Mouse (Mus musculus): ENCODE measurements around the gene Nfkb2. TPM values are rescaled to one million over a fixed set of nuclear protein-coding genes. Genes with fewer than 3 reads are reported as not detected.
A peak's percentile ranks its signal among the peaks of the same experiment; 100 is the strongest.

The Nfkb2 gene
- total and polyA plus RNA-seq, 2 experiments from 2014 or later, result 1.3 to 2.2 TPM

DNA sequence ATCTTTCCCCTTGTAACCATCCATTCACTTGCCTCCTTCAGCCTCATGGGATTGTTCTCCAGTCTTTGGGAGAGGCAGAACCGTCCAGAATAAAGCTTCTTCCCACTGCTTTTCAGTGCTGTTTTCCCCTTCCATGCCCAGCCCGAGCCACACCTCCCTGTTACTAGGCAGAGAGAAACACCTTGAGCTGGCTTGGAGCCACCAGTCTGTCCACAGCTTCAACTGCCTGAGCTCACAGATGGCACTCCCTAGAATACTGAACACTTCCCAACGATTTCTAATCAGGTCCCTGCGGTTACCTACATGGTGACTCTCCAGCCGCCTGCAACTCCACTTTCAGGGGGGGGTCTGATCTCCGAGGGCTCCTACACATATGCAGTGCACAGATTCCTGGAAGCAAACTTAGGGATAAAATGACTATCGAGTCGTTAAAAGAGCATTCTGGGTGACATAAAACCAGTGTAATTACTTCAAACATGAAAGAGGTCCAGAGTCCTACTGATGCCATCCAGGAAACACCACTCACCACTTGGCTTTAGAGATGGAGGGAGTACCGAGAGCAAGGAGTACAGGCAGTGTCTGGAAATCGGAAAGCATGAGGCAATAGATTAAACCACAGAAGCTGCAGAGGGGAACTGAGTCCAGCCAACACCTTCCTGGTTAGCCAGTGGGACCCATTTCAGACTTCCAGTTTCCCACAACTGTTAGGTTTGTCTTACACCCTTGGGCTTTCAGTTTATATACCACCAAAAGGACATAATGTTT is 46.2 kb downstream of the Nfkb2 start, which contains the start of gene 2310034G01Rik:
Gene 2310034G01Rik (minus strand): TSS at position 135 of the 765 bp plus-strand sequence.
- H3K4me3 ChIP-seq (ENCODE audit: low read depth, low read length), result peak within 1 kb of the TSS; percentile 78
- H3K9me3 ChIP-seq (ENCODE audit: low read length), result no peaks in the 10 kb centered on the region
- 60% methylated on average over 10 of the region's 10 CpGs for WGBS
- H3K9ac ChIP-seq, result peak within 1 kb of the TSS; percentile 95
- H3K27ac ChIP-seq (ENCODE audit: low read depth, low read length), result peak within 1 kb of the TSS; percentile 94
- ATAC-seq, result no peak
- H3K4me2 ChIP-seq (ENCODE audit: low read depth), result peak within 1 kb of the TSS; percentile 95
- no peaks in the 10 kb centered on the region for H3K36me3 ChIP-seq (ENCODE audit: insufficient read depth)
- no peak for DNase-seq
- no peaks in the 10 kb centered on the region for H3K27me3 ChIP-seq (ENCODE audit: insufficient read depth, low read length)
- 0 out of 2 replicates have a peak, but pooled peaks cover 4% of the 10 kb centered on the region for H3K4me1 ChIP-seq (ENCODE audit: insufficient read depth)
- no peak for TF ChIP-seq CTCF (IDR thresholded peaks at IDR 0.05; ENCODE audit: low read depth)

DNA sequence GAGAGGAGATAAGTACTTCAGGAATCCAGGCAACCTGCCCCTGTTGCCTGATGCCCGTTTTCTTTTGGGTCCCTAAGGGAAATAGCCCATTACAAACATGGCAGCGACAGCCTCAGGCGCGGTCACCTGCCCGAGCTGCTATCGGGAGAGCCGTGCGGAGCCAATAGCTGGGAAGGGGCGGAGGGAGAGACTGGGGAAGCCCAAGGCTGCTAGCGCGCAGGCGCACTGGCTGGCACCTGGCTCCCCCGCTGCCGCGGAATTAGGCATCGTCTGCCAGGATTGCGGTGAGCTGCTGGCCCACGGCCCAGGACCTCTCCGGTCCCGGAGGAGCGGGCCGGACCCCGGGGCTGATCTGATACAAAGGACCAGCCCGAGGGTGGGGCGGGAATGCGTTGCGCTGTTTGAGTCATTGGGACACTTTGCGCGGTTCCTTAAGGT is 52.6 kb downstream of the Nfkb2 start:
- no peaks in the 10 kb centered on the region for H3K36me3 ChIP-seq (ENCODE audit: insufficient read depth)
- DNase-seq (peak; percentile 94), ATAC-seq (peak; percentile 99)
- peak overlapping the region; percentile 76 for H3K9ac ChIP-seq
- peak overlapping the region; percentile 59 for H3K4me3 ChIP-seq (ENCODE audit: low read depth, low read length)
- peak overlapping the region; percentile 81 for H3K4me2 ChIP-seq (ENCODE audit: low read depth)
- no peaks in the 10 kb centered on the region for H3K27me3 ChIP-seq (ENCODE audit: insufficient read depth, low read length)
- no peaks in the 10 kb centered on the region for H3K9me3 ChIP-seq (ENCODE audit: low read length)
- H3K27ac ChIP-seq (ENCODE audit: low read depth, low read length), result no peak overlapping the region
- whole genome bisulfite sequencing, result under 1% methylated on average over 29 of the region's 29 CpGs
- TF ChIP-seq CTCF (IDR thresholded peaks at IDR 0.05; ENCODE audit: low read depth), result no peak
- peaks cover 5% of the 10 kb centered on the region for H3K4me1 ChIP-seq (ENCODE audit: insufficient read depth)

DNA sequence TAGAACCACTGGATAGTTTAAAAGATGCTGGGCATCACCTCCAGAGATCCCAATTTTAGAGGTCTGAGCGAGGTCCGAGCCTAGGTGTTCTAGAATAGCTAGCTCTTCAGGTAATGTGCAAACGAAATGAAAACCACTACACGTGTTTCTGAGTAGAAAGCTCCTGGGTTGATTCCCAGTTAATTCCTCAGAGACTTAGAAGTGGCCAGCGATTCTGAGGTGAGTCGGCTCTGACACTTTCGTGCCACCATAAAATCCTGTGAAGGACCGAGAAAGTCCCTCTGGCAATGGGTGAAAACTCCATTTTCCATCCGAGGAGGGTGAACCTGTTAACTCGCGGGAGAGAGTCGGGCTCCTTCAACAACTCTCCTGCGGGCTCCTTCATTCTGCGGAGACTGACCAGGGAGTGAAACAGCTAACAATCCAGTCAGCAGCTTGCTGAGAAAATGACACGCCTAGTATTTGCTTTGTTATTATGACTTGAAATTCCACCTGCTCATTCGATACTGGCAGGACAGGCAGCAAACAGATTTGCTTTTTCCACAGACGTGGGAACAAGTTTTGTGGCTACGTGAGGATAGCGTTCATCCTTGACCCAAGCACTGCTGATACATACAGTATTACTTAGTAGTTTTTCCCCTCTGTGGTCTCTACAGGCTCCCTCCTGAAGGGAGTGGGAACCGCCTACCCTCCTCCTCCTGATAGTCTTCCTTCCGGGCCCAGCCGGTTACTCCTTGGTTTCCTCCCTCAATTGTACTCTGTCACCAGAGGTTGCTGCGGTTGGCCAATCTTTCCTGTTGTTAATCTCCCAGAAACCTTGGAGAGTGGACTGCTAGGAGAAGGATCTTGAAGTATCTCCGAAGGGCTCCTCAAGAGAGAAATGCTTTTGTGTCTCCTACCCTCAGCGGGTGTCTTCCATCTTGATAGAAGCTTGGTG is 53.5 kb downstream of the Nfkb2 start:
- WGBS, result 21% methylated on average over 25 of the region's 25 CpGs
- Histone ChIP-seq H3K9me3 (ENCODE audit: low read length) (no peaks in the 10 kb centered on the region), H3K4me1 (ENCODE audit: insufficient read depth) (peaks cover 5% of the 10 kb centered on the region), H3K4me2 (ENCODE audit: low read depth) (peak overlapping the region; percentile 81), H3K4me3 (ENCODE audit: low read depth, low read length) (peak overlapping the region; percentile 59), H3K27me3 (ENCODE audit: insufficient read depth, low read length) (no peaks in the 10 kb centered on the region), H3K36me3 (ENCODE audit: insufficient read depth) (no peaks in the 10 kb centered on the region), H3K27ac (ENCODE audit: low read depth, low read length) (no peak overlapping the region), H3K9ac (peak overlapping the region; percentile 76)
- DNase-seq (peak; percentile 17), ATAC-seq (no peak)
- no peak for TF ChIP-seq CTCF (IDR thresholded peaks at IDR 0.05; ENCODE audit: low read depth)

DNA sequence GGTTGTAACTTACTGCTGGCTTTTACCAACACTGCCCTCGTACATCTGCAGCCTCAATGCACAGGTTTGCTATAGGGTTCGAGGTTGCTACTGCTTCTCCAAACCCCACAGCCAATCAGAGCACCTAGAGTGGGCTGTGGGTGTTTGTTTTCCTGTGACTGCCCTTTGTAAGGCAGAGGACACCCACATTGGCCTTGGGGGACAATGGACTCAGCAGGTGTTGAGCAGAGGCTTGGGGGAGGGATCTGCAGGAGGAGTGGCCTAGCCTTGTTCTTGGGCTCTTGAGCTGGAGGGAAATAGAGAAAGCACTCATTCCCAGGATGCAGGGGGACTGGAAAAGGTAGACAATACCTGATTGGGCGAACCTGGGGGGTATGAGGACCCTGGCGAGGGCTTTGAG is 54.3 kb downstream of the Nfkb2 start:
- 63% methylated on average over 4 of the region's 4 CpGs for WGBS
- no peak overlapping the region for H3K4me3 ChIP-seq (ENCODE audit: low read depth, low read length)
- no peaks in the 10 kb centered on the region for H3K36me3 ChIP-seq (ENCODE audit: insufficient read depth)
- H3K9ac ChIP-seq, result no peak overlapping the region
- H3K4me1 ChIP-seq (ENCODE audit: insufficient read depth), result peaks cover 5% of the 10 kb centered on the region
- no peak for ATAC-seq
- no peaks in the 10 kb centered on the region for H3K27me3 ChIP-seq (ENCODE audit: insufficient read depth, low read length)
- DNase-seq, result no peak
- no peak for TF ChIP-seq CTCF (IDR thresholded peaks at IDR 0.05; ENCODE audit: low read depth)
- H3K27ac ChIP-seq (ENCODE audit: low read depth, low read length), result no peak overlapping the region
- no peaks in the 10 kb centered on the region for H3K9me3 ChIP-seq (ENCODE audit: low read length)
- H3K4me2 ChIP-seq (ENCODE audit: low read depth), result no peak overlapping the region

MicroRNA genes within 50 kb of the gene (microRNA counts, 519-probe panel; counts per million panel counts)
- not detected for microRNA mmu-miR-146b

Small RNA genes lying within 50 kb of the gene (microRNA-seq; reads per million reads assigned to microRNA genes)
- 4.1 to 8.5 reads per million in 2 experiments for gene Mir146b

Other genes starting within 250 kb of the Nfkb2 start
- gene Nolc1, start 228.5 kb upstream of the Nfkb2 start, total RNA-seq (2014; rRNA removed), result 38.0 and 51.6 TPM in 2 replicates
- gene Nolc1, start 228.5 kb upstream of the Nfkb2 start, polyA plus RNA-seq (2015; fragmentation: Nextera tagmentation; extraction: Ambion mirVana), result 49.7 and 67.3 TPM in 2 replicates
- gene Elovl3, start 172.4 kb upstream of the Nfkb2 start, total RNA-seq (2014; rRNA removed), result not detected in 2 replicates
- gene Elovl3, start 172.4 kb upstream of the Nfkb2 start, polyA plus RNA-seq (2015; fragmentation: Nextera tagmentation; extraction: Ambion mirVana), result 0.11 TPM in 1 of 2 replicates, not detected in the other
- gene Pitx3, start 156.0 kb upstream of the Nfkb2 start, total RNA-seq (2014; rRNA removed), result 0.31 TPM in 1 of 2 replicates, not detected in the other
- 0.41 TPM in 1 of 2 replicates, not detected in the other for gene Pitx3, start 156.0 kb upstream of the Nfkb2 start, polyA plus RNA-seq (2015; fragmentation: Nextera tagmentation; extraction: Ambion mirVana)
- gene Gbf1, start 151.8 kb upstream of the Nfkb2 start, total RNA-seq (2014; rRNA removed), result 44.9 and 54.4 TPM in 2 replicates
- 29.7 and 41.9 TPM in 2 replicates for gene Gbf1, start 151.8 kb upstream of the Nfkb2 start, polyA plus RNA-seq (2015; fragmentation: Nextera tagmentation; extraction: Ambion mirVana)
- 395 and 483 TPM in 2 replicates for gene Psd, start 22.8 kb downstream of the Nfkb2 start, total RNA-seq (2014; rRNA removed)
- 158 and 178 TPM in 2 replicates for gene Psd, start 22.8 kb downstream of the Nfkb2 start, polyA plus RNA-seq (2015; fragmentation: Nextera tagmentation; extraction: Ambion mirVana)
- 37.2 and 54.8 TPM in 2 replicates for gene Fbxl15, start 23.9 kb downstream of the Nfkb2 start, total RNA-seq (2014; rRNA removed)
- 50.3 and 59.1 TPM in 2 replicates for gene Fbxl15, start 23.9 kb downstream of the Nfkb2 start, polyA plus RNA-seq (2015; fragmentation: Nextera tagmentation; extraction: Ambion mirVana)
- 214 and 275 TPM in 2 replicates for gene Cuedc2, start 34.4 kb downstream of the Nfkb2 start, total RNA-seq (2014; rRNA removed)
- gene Cuedc2, start 34.4 kb downstream of the Nfkb2 start, polyA plus RNA-seq (2015; fragmentation: Nextera tagmentation; extraction: Ambion mirVana), result 388 and 443 TPM in 2 replicates
- 4.1 and 5.3 TPM in 2 replicates for gene Mfsd13a, start 36.8 kb downstream of the Nfkb2 start, total RNA-seq (2014; rRNA removed)
- 11.5 and 14.1 TPM in 2 replicates for gene Mfsd13a, start 36.8 kb downstream of the Nfkb2 start, polyA plus RNA-seq (2015; fragmentation: Nextera tagmentation; extraction: Ambion mirVana)
- gene 2310034G01Rik, start 46.0 kb downstream of the Nfkb2 start, total RNA-seq (2014; rRNA removed), result 2.4 and 4.3 TPM in 2 replicates
- 2.0 and 2.3 TPM in 2 replicates for gene 2310034G01Rik, start 46.0 kb downstream of the Nfkb2 start, polyA plus RNA-seq (2015; fragmentation: Nextera tagmentation; extraction: Ambion mirVana)
- gene Actr1a, start 91.4 kb downstream of the Nfkb2 start, total RNA-seq (2014; rRNA removed), result 356 and 372 TPM in 2 replicates
- 360 and 367 TPM in 2 replicates for gene Actr1a, start 91.4 kb downstream of the Nfkb2 start, polyA plus RNA-seq (2015; fragmentation: Nextera tagmentation; extraction: Ambion mirVana)
- 9.4 and 13.1 TPM in 2 replicates for gene Sufu, start 92.6 kb downstream of the Nfkb2 start, total RNA-seq (2014; rRNA removed)
- gene Sufu, start 92.6 kb downstream of the Nfkb2 start, polyA plus RNA-seq (2015; fragmentation: Nextera tagmentation; extraction: Ambion mirVana), result 12.7 and 17.7 TPM in 2 replicates
- gene Trim8, start 197.4 kb downstream of the Nfkb2 start, total RNA-seq (2014; rRNA removed), result 68.6 and 76.5 TPM in 2 replicates
- gene Trim8, start 197.4 kb downstream of the Nfkb2 start, polyA plus RNA-seq (2015; fragmentation: Nextera tagmentation; extraction: Ambion mirVana), result 25.9 and 28.2 TPM in 2 replicates